Mouse (Mus musculus): ENCODE data around the gene Ddo. TPM values are rescaled to one million over a fixed set of nuclear protein-coding genes. Genes with fewer than 3 reads are reported as not detected.
A peak's percentile ranks its signal among the peaks of the same experiment; 100 is the strongest.

The Ddo gene
- polyA plus RNA-seq (2021): 4.8 TPM

GRCm38 (mm10) chr10:40629656-40630311 lies at the start of gene Ddo:
Ddo (plus strand) TSS chr10:40630011.
- no peaks in the 10 kb centered on the region for H3K27me3 ChIP-seq
- ATAC-seq (peak; percentile 69), DNase-seq (ENCODE audit: low read depth, low spot score) (no peak)
- in situ Hi-C loops (cut with MboI; ENCODE audit: low pct_unique_long_range_greater_than_20kb): no loop called here
- TF ChIP-seq CTCF (IDR thresholded peaks at IDR 0.05): no peak
- CTCF ChIA-PET: interaction anchor here (0.6 to 1.8 kb wide), 5 partner anchors 8 to 105 kb away, joined by 3 to 7 read pairs (median 3); no protein-coding TSS in a partner anchor
- POLR2A ChIA-PET: interaction anchor here (0.6 kb wide), 1 partner anchor 151 kb away, joined by 4 read pairs; no protein-coding TSS in a partner anchor

GRCm38 (mm10) chr10:40583584-40584255 lies 46.1 kb upstream of the Ddo start:
- no peaks in the 10 kb centered on the region for H3K27me3 ChIP-seq
- ChIA-PET CTCF (interaction anchor here (0.6 to 1.3 kb wide), 5 partner anchors 12 to 320 kb away, joined by 3 to 5 read pairs (median 4); no protein-coding TSS in a partner anchor), POLR2A (no interaction called here)
- in situ Hi-C loops (cut with MboI; ENCODE audit: low pct_unique_long_range_greater_than_20kb): no loop called here
- peak; percentile 27 for DNase-seq (ENCODE audit: low read depth, low spot score)
- peak; percentile 79 for TF ChIP-seq CTCF (IDR thresholded peaks at IDR 0.05)
- ATAC-seq: no peak

GRCm38 (mm10) chr10:40592186-40592585 lies 37.6 kb upstream of the Ddo start:
- in situ Hi-C loops (cut with MboI; ENCODE audit: low pct_unique_long_range_greater_than_20kb): no loop called here
- no peak for ATAC-seq
- CTCF ChIA-PET: no interaction called here
- no peaks in the 10 kb centered on the region for H3K27me3 ChIP-seq
- no peak for TF ChIP-seq CTCF (IDR thresholded peaks at IDR 0.05)
- POLR2A ChIA-PET: no interaction called here
- DNase-seq (ENCODE audit: low read depth, low spot score): no peak

GRCm38 (mm10) chr10:40597177-40597576 lies 32.6 kb upstream of the Ddo start:
- TF ChIP-seq CTCF (IDR thresholded peaks at IDR 0.05): no peak
- in situ Hi-C loops (cut with MboI; ENCODE audit: low pct_unique_long_range_greater_than_20kb): no loop called here
- ChIA-PET CTCF (no interaction called here), POLR2A (no interaction called here)
- H3K27me3 ChIP-seq: no peaks in the 10 kb centered on the region
- ATAC-seq (no peak), DNase-seq (ENCODE audit: low read depth, low spot score) (no peak)

GRCm38 (mm10) chr10:40604706-40605394 lies 25.0 kb upstream of the Ddo start:
- ChIA-PET CTCF (interaction anchor here (1.4 kb wide), 1 partner anchor 10 kb away, joined by 5 read pairs; no protein-coding TSS in a partner anchor), POLR2A (no interaction called here)
- in situ Hi-C loops (cut with MboI; ENCODE audit: low pct_unique_long_range_greater_than_20kb): no loop called here
- DNase-seq (ENCODE audit: low read depth, low spot score): no peak
- peak; percentile 49 for TF ChIP-seq CTCF (IDR thresholded peaks at IDR 0.05)
- ATAC-seq: no peak
- peaks cover 6% of the 10 kb centered on the region for H3K27me3 ChIP-seq

- no peaks in the 10 kb centered on the region for H3K27me3 ChIP-seq
- DNase-seq (ENCODE audit: low read depth, low spot score) (no peak), ATAC-seq (no peak)
- ChIA-PET POLR2A (no interaction called here), CTCF (interaction anchor here (1.1 to 2.4 kb wide), 3 partner anchors 12 to 19 kb away, joined by 4 to 7 read pairs (median 5); partner anchors contain the start of gene Ddo)
- in situ Hi-C loops (cut with MboI; ENCODE audit: low pct_unique_long_range_greater_than_20kb): no loop called here
- peak; percentile 47 for TF ChIP-seq CTCF (IDR thresholded peaks at IDR 0.05)
Observed at GRCm38 (mm10) chr10:40617973-40618372, 11.8 kb upstream of the Ddo start.

- H3K27me3 ChIP-seq: no peaks in the 10 kb centered on the region
- POLR2A ChIA-PET: interaction anchor here (1.5 kb wide), 1 partner anchor 24 kb away, joined by 3 read pairs; no protein-coding TSS in a partner anchor
- in situ Hi-C loops (cut with MboI; ENCODE audit: low pct_unique_long_range_greater_than_20kb): no loop called here
- CTCF ChIA-PET: interaction anchor here (0.8 kb wide), 1 partner anchor 18 kb away, joined by 3 read pairs; no protein-coding TSS in a partner anchor
- ATAC-seq (no peak), DNase-seq (ENCODE audit: low read depth, low spot score) (no peak)
- no peak for TF ChIP-seq CTCF (IDR thresholded peaks at IDR 0.05)
Observed at GRCm38 (mm10) chr10:40619760-40620159, 10.1 kb upstream of the Ddo start.

- ChIA-PET POLR2A (no interaction called here), CTCF (interaction anchor here (0.6 to 1.8 kb wide), 5 partner anchors 9 to 105 kb away, joined by 3 to 7 read pairs (median 3); no protein-coding TSS in a partner anchor)
- ATAC-seq (no peak), DNase-seq (ENCODE audit: low read depth, low spot score) (no peak)
- H3K27me3 ChIP-seq: no peaks in the 10 kb centered on the region
- in situ Hi-C loops (cut with MboI; ENCODE audit: low pct_unique_long_range_greater_than_20kb): no loop called here
- TF ChIP-seq CTCF (IDR thresholded peaks at IDR 0.05): peak; percentile 63
Observed at GRCm38 (mm10) chr10:40629140-40629539, 671 bp upstream of the Ddo start.

- DNase-seq (ENCODE audit: low read depth, low spot score): no peak
- no peaks in the 10 kb centered on the region for H3K27me3 ChIP-seq
- ChIA-PET CTCF (interaction anchor here (1.8 kb wide), 1 partner anchor 106 kb away, joined by 4 read pairs; no protein-coding TSS in a partner anchor), POLR2A (no interaction called here)
- ATAC-seq: no peak
- no peak for TF ChIP-seq CTCF (IDR thresholded peaks at IDR 0.05)
- in situ Hi-C loops (cut with MboI; ENCODE audit: low pct_unique_long_range_greater_than_20kb): no loop called here
Observed at GRCm38 (mm10) chr10:40630457-40630856, 646 bp downstream of the Ddo start.

- TF ChIP-seq CTCF (IDR thresholded peaks at IDR 0.05): no peak
- ATAC-seq: no peak
- in situ Hi-C loops (cut with MboI; ENCODE audit: low pct_unique_long_range_greater_than_20kb): no loop called here
- H3K27me3 ChIP-seq: no peaks in the 10 kb centered on the region
- ChIA-PET CTCF (interaction anchor here (1.6 kb wide), 1 partner anchor 13 kb away, joined by 4 read pairs; no protein-coding TSS in a partner anchor), POLR2A (no interaction called here)
- no peak for DNase-seq (ENCODE audit: low read depth, low spot score)
Observed at GRCm38 (mm10) chr10:40630961-40631360, 1.1 kb downstream of the Ddo start.

All from Patski (cell line).